Mouse (Mus musculus): ENCODE data around the gene Acadm.

DNA sequence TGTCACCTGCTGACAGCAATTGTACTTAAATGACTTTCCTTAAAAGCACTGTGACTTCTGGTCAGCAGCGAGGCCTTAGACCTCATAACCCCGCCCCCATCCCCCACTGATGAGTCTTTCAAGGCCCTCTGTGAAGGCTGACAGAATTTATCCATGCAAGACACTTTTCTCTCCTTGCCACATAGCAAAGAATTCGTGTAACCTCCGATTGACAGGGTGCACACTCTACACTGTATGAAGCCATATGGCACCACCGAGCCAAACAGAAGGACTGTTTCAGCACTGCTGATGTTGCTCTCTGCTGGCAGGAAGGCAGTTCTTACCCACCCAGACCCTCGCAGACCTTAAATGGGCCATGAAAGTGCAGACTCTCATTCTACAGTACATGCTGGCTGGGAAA is 30.6 kb upstream of the Acadm start:
- TF ChIP-seq CTCF (IDR thresholded peaks at IDR 0.05; ENCODE audit: extremely low read depth, insufficient read depth, insufficient read length, insufficient replicate concordance) (no peak), POLR2A (IDR thresholded peaks at IDR 0.05; ENCODE audit: low read depth, low read length) (no peak)
